Mouse (Mus musculus) T-helper 17 cell (primary cell): ENCODE results near the gene Yes1.
"Not testable (repeated sequence)": the region's sequence is repeated elsewhere in the genome, so short reads cannot be mapped to it uniquely, and the experiment has no call there.

Source experiments
- in situ Hi-C, 2 experiments: fragments of 300-600 bp; cut with MboI, MseI; formaldehyde crosslinking; loops; 1 replicate in 1 of 2; 2 replicates in 1 of 2; pipeline ENCODE4 v1.15.1; 2025; ENCODE audit warnings: high pct_unique_total_duplicates in 2 of 2

Gene Yes1

DNA sequence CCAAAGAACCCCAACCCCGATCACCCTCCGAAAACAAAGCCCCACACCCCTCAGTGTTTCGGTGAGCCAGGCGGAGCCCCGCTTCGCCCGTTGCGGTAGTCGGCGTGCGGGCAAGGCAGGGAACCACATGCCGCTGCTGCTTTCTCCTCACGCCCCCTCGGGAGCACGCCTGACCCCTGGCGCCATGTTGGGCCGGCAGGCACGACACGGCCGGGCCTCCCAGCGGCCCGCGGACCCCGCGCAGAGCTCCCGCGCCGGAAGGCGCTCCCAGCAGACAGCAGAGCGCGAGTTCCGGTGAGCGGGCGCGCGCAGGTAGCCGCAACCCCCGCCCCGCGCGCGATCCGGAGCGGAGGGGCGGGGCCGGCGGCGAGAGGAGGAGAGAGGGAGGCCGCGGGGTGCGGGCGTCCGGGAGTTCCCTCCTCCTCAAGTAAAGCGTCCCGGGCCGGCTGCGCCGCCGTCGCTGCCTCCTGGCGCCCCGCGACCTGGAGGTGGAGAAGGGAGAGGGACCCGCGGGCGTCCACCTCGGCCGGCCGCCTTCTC is at the start of gene Yes1:
TSS of gene Yes1 (plus strand) at position 371 of the 540 bp plus-strand sequence.
- in situ Hi-C loops: no loop called here

DNA sequence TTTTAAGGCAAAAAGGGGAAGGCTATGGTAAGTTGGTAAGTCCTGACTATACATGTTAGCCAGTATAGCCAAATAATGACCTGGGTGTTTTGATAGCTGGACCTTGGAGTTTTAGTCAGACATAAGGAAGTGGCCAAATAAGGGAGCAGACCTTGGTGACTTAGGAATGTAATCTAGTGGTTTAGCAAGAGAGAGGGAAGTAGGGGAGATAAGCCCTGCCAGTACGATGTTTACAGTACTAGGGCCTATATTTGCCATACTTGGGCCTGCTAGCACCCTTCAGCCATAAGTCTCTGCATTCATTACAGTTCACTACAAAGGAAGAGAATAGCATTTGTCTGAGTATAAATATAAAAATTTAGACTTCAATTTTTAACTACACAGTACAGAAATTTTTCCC is 46.3 kb upstream of the Yes1 start:
- in situ Hi-C loops: no loop called here

DNA sequence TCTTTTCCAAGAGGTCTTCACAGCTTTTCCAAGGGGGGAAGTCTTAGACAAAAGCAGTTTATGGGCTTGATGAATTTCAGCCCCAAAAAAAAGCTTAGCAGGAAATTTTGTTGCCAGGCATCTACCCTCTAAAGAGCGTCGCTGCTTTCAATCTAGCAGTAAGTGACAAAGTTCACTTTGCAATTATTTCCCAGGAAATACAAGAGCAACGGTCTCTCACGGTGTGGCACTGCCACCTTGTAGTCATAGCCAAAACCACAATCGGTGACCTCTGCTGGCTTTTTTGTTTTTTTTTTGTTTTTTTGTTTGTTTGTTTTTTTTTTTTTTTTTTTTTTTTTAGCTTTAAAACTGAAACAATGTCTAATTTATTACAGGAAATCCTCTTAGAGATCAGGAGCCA is 39.2 kb upstream of the Yes1 start:
- in situ Hi-C loops: no loop called here

DNA sequence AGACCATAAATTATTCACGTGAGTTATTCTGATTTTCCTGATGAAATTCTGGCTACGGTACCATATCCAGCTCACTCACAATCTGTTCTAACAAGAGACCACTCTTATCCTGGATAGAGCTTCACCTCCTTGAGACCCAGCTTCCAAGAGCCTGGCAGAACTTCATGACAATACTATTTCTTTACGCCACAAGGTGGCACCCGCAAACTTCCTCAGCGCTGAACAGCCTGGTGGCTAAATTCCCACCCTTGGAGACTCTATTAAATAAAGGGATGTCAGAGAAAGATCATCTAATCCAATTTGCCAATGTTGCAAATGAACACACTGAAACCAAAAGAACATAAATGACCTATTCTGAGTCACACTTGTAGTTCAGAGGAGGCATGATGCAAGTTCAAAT is 22.8 kb upstream of the Yes1 start:
- in situ Hi-C loops: no loop called here

DNA sequence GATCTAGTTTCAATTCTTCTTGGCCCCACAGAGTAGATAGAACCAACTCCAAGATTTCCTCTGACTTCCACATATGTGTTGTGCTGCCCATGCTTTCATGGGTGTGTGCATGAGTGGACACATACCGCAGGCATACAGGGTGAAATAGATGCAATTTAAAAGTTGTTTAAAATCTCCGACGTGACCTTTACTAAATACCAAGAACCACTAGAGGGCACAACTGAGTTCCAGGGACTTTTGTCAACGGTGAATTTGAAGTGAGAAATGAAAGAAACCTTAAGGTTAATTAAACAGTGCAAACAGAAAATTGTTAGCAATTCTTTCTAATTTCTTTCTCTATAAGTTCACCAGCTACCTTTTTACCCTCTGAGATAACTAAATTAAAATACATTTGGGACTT is 17.2 kb upstream of the Yes1 start:
- in situ Hi-C loops: loop anchor here in 1 of 2 experiments (5.0 to 10.0 kb wide), 3 partner anchors 79 to 531 kb away; no protein-coding TSS in a partner anchor

DNA sequence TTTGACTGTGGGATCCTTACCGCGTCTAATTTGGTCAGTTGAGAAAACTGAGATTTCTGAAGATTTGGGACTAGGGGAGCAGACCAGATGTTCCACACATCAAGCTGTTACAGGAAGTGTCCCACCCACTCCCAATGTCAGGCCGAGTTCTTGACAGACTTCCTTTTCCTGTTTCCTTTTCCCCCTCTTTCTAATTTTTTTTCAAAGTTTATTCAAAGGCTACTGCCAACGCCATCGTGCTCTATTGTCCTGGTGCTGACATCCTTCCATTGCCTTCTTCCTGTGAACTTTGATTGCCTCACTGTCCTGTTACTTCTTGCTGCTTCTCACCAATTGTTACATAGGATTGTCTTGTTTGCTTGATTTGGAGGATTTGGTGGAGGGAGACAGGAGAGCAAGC is 16.6 kb upstream of the Yes1 start:
- in situ Hi-C loops: loop anchor here in 1 of 2 experiments (5.0 to 10.0 kb wide), 3 partner anchors 78 to 530 kb away; no protein-coding TSS in a partner anchor

DNA sequence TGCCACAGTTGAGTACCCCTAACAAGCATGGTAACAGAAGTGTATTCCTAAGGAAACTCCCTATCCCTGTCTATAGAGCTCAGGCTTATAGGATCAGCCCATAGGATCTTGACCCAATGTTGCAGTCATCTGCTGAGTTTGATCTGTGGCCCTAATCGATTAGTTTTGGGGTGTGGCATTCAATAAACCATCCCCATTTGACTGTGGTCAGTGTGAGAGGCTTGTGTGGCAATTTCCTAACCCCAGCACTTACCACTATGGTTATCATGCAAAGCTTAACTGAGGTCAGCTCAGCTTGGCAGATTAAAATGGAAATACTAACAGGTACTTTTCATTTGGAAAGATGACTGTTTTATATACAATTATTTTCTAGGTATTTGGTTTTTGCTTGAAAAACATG is 5.1 kb upstream of the Yes1 start:
- in situ Hi-C loops: no loop called here

DNA sequence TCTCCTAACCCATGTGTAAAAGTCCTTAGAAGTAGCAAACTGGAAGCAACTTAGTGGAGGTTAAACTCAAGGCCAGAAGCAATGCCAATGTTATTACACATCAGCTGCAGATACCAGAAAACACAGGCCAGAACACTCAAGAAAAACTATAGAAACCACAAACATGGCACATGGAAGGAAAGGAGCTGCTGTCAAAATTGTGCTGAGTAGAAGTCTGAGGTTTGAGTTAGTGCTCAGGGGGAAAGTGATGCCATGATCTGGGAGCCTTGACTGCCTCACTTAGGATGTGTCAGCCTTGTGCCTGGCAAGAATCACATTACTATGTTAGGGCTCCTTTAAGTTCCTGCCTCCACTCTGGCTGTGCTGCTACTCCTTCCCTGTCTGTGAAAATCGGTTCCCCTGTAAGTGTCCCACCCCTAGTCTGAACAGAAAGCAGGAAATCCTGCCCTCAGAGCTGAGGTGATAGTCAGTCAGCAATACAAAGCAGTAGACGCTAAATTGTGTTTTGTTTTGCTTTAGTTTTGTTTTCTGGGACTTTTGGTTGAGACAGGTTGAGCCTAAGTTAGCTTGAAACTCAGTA is 3.1 kb upstream of the Yes1 start:
- in situ Hi-C loops: no loop called here

DNA sequence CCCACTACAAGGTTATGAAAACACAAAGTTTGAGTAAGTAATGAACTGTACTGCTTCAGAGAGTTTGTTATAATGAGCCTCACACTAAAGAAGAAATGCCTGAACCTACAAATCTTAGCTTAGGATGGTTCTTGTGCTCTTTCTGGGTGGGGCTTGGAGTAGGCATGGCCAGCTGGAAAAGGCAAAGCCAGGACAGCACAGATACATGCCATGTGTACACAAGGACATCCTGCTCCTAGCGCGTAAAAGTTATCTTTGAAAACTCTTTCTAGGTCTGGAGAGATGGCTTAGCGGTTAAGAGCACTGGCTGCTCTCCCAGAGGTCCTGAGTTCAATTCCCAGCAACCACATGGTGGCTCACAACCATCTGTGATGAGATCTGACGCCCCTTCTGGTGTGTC is 2.5 kb upstream of the Yes1 start:
- in situ Hi-C loops: no loop called here

DNA sequence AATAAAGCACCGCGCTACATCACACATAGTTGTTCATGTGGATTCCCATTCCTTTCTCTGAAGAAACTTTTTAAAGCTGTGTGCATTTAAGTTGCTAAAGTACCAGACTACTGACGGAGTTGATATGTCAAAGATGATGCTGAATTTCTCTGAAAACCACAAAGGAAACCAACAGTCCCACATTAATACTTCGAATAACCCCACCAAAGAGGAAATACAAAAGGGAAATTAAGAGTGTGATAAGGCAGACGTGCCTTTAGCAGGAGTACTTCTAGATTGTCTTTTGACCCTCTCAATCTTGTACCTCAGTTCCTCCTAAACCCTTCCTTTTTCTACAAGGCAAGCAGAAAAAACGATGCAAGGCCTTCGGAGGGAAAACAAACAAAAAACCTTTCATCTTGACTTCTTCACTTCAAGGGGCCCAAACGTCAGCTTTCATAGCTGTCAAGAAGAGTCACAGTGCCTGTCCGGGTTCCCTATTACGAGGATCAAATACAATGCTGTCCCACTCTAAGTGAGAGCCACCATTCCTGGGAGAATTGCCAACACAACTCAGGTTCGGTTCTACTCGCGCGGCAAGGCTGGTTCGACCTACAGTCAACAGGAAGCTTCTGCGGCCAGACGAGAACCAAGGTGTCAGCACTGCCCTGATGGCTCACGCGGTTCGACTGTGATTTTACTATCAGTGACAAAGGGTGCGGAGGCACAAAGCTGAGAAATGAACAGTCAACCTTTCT is 739 bp upstream of the Yes1 start:
- in situ Hi-C loops: no loop called here

DNA sequence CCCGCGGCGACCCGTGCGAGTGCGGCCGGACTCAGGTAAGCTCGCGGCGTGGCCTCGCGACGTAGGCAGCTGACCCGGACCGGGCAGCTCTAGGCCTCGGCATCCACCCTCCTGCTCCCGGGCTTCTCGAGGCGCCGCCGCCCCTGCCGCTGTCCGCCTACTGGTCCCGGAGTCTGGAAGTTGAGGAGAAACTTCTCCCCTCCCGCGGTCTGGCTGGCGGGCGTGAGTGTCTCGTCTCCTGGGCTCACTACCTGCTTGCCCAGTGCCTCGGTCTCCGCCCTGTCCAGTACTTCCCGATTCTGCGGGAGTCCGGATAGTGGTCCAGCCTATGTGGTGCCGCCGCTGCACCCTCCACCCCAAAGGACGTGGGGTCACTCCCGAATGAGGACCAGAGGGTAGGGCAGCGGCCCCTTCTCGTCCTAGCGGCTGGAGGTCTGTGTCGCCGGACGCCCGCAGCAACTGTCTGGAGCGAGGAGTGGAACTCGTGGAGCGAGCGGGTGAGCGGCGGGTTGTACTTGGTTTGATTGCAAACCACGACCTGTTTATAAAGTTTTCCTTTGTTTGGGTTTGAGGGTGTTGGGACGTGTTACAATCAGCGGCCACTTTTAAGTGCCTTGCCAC is 480 bp downstream of the Yes1 start:
- in situ Hi-C loops: no loop called here

DNA sequence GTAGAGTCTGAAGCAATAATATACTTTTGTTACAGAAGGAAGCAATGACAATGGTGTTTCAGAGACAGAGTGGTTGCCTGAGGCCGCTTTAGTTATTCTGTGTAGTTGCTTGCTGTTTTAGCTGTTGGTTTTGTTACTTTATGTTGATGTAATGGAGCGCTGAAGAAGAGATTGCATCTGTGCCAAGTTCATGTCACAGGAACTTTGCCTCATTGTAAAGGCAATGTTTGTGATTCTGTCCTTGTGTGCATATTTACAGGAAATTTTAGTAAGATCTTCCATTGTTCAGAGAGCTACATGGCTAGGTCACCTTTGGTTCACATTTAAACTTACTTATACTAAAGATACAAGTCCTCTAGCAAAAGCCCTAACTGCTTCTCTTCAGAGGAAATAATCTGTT is 3.3 kb downstream of the Yes1 start:
- in situ Hi-C loops: no loop called here

DNA sequence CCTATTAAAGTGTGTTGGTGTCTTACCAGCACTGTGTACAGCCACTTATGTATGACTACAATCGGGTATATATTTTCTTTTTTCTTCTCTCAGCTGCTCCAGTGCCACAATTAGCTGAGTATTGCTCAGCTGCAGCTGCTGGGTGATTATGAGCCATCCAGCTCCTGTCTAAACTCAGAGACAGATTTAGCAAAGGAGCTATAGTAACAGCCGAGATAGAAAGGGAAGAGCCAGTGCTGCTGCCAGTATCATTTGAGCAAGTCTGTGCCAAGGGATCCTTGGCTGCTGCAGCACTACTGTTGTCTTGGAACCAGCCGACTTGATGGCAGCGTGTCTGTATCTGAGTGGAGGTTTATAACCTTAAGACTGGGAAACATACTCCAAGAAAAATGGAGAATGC is 3.7 kb downstream of the Yes1 start:
- in situ Hi-C loops: no loop called here

DNA sequence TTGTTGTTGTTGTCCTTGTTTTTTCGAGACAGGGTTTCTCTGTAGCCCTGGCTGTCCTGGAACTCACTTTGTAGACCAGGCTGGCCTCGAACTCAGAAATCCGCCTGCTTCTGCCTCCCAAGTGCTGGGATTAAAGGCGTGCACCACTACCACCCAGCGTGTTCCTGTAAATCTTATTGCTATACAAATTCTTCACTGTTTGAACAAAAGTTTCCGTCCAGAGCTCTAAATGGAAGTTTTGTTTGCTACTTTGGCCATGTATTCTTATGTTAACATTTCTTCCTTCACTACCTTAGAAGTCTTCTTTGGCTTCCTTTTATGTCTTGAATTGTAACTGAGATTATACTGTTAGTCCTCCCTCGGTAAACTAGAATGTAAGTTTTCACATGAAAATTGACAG is 5.5 kb downstream of the Yes1 start:
- in situ Hi-C loops: not testable (repeated sequence)

DNA sequence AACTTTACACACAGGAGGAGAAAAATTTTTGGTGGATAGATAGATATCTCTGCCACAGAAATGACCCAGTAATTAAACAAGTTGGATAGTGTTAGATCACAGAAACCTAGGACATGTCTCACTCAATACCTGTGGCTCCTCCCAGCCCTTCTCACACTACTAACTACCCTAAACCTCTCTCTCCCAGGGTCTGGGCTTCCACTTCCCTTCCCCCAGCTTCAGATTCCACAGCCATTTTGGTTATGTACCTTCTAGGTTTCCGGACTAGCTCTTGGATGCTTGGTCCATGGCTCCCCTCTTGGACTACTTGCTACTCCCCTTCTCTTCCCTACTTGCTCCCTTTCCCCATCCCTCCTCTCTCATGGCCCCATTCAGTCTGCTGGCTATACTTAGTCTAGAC is 6.9 kb downstream of the Yes1 start:
- in situ Hi-C loops: no loop called here

DNA sequence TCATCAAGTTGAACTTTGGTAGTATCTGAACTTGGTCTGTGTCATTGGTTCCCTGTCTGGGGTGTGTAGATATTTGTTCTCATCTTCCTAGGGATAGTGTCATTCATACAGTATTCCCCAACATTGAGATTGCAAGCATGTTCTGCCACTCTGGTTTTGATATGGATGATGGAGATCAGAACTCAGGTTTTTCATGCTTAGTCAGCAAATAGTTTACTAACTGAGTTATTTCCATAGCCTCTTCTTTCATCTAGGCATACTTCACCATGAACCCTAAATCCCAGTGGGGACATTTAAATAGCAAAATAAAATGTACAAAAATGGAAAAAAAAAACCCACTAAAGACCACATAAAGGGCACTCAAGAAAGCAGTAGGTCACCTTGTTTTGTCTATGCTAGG is 12.7 kb downstream of the Yes1 start:
- in situ Hi-C loops: no loop called here

DNA sequence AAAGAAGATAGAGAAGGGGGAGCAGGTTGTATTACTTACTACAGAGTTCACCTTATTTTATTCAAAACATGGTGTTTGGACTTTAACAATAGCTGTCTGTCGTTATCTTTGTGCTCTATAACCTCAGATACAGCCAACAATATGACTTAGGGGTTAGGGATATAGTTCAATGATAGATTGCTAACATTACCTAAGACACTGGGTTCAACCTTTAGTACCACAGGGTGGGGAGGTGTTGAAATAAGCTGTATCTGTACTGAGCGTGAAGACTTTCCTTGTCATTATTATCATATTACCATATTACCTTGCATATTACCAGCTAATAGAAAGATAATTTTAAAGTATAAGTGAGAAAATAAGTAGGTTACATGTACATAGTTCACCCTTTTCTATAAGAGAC is 13.8 kb downstream of the Yes1 start:
- in situ Hi-C loops: no loop called here

DNA sequence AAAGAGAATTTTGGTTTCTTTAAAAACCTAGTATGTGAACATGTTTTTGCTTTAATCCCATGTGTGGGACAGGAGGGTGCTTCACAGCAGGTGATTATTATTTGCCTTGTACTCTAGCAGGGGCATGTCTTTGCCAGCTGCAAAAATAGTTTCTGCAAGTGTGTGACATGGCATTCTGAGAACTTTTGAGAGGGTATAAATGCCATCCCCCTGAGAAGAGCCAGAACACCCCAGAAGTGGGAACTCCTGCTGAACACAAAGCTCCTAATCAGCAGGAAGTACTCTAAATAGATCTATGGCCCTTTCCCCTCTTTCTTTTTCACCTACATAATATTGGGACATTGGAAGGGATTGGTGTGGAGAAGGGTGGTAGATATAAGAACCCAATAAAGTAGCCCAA is 22.2 kb downstream of the Yes1 start:
- in situ Hi-C loops: no loop called here

DNA sequence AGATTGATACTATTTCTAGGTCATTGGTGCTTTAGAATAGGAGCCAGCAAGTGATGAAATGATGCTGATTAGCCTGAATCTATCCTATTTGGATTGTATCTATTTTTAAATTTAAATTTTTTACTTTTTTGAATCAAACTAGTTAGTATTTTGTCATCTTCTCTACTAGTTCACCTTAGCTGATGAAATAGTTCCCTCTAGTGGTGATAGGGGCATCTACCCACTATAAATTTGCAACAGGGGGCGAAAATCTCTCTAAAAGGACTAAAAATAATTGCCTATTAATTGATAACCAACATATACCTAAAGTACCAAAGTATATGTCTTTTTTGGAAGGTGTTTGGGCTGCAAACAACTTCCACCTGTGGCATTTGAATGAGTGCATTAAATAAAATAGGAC is 46.4 kb downstream of the Yes1 start:
- in situ Hi-C loops: no loop called here

DNA sequence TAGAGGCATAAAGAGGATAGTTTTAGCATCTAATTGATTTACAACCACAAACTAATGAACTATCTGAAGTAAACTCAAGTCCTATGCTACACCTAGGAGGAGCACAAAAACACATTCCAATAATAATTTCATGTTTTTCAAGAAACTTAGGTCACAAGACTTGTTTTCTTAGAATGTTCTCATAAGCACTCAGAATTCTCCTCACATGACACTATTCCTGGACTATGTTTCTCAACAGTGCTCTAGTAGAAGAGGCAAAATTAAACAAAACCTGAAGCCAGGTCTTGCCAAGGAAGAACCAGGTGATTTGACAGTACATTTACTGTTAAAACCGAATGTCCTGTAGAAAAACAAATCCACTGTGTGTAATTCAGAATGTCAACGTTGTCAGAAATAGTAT is 71.5 kb downstream of the Yes1 start:
- in situ Hi-C loops: no loop called here

DNA sequence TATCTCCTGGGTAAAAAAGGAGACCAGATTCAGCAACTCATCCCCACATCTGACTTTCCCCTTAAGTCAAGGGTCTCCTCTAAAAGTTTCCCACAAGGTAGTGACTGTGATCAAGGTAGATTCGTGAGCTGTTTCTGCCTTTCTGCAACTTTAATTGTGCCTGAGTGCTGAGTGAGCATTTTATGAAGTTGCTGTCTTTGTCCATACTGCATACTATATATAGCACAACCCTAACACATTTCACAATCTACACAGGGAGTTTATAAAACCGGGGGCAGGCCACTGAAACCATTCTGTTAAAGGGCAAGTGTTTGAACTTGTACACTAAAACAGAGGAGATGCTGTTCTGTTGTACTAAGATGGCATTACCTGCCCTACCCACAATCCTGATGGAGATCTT is 82.4 kb downstream of the Yes1 start:
- in situ Hi-C loops: no loop called here

DNA sequence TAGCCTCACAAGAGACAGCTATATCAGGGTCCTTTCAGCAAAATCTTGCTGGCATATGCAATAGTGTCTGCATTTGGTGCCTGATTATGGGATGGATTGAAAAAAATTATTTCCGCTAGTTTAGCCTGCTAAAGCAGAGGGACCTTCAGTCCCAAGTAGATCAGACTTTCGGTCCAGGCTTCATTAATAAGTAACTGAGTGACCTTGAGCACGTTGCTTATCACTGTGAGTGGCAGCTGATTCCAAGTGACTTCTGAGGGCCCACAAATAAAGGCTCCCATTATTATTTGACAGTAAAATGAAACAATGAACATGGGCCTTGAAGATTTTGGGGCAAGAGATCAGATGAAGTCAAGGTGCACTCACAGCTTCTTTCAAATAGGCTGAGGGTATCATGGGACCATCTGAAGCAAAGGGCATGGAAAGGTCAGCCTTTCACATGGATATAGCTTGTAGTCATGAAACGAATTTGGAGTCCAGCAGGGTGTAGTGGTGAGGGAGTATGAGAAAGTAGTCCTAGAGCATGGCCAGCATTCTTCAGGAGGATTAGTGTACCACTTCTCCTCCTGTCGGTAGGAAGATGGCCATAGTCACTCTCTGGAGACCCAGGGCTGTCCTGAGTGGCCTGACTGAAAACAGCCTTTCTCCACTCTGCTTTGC is 86.4 kb downstream of the Yes1 start:
- in situ Hi-C loops: no loop called here
